Mouse (Mus musculus) midbrain, postnatal 0 days (tissue): Measurements from ENCODE around the gene Slc25a33. TPM values are rescaled to one million over a fixed set of nuclear protein-coding genes. Genes with fewer than 3 reads are reported as not detected.

Experiments used
- ATAC-seq: fragments of 200-750 bp; cut with Nextera tagmentation; 2 replicates; pipeline ENCODE4 v1.8.0; 2017; ENCODE audit warnings: moderate number of reproducible peaks, mild to moderate bottlenecking, moderate TSS enrichment, moderate library complexity; ENCODE audit not compliant: low FRiP score
- DNase-seq: peaks from one replicate; pipeline ENCODE4 v3.0.0-alpha.2; 2015; ENCODE audit warnings: low spot score
- H3K27ac ChIP-seq: fragments of 300-500 bp; sonication (generic); 2 replicates; pipeline ENCODE4 v1.5.1; 2014; ENCODE audit warnings: low read depth, mild to moderate bottlenecking, low read length, mixed read lengths
- H3K27me3 ChIP-seq: fragments of 300-500 bp; sonication (generic); 2 replicates; pipeline ENCODE4 v1.6.1; 2014; ENCODE audit warnings: low read length, control low read depth, mixed read lengths; ENCODE audit not compliant: insufficient read depth
- H3K36me3 ChIP-seq: fragments of 300-500 bp; sonication (generic); 2 replicates; pipeline ENCODE4 v1.6.1; 2014; ENCODE audit warnings: low read length, control low read depth, mixed read lengths; ENCODE audit not compliant: insufficient read depth
- H3K4me1 ChIP-seq: fragments of 300-500 bp; sonication (generic); 2 replicates; pipeline ENCODE4 v1.6.1; 2014; ENCODE audit warnings: mild to moderate bottlenecking, control low read depth, antibody characterized with exemption, low read length, mixed read lengths; ENCODE audit not compliant: insufficient read depth
- H3K4me2 ChIP-seq: fragments of 300-500 bp; sonication (generic); 2 replicates; pipeline ENCODE4 v1.6.1; 2014; ENCODE audit warnings: low read depth, mild to moderate bottlenecking, low read length, mixed read lengths; ENCODE audit not compliant: poor library complexity, severe bottlenecking
- H3K4me3 ChIP-seq: fragments of 300-500 bp; sonication (generic); 2 replicates; pipeline ENCODE4 v1.5.1; 2014; ENCODE audit warnings: low read depth, mild to moderate bottlenecking, low read length, moderate library complexity
- H3K9ac ChIP-seq: fragments of 300-500 bp; sonication (generic); replicated peaks from 2 replicates; pipeline ENCODE4 v1.6.1; 2014; ENCODE audit warnings: mild to moderate bottlenecking, low read length, moderate library complexity, mixed read lengths; ENCODE audit not compliant: poor library complexity, severe bottlenecking
- H3K9me3 ChIP-seq: fragments of 300-500 bp; sonication (generic); 2 replicates; pipeline ENCODE4 v1.6.1; 2016; ENCODE audit warnings: low read length, control low read depth
- CTCF ChIP-seq: IDR thresholded peaks from 2 replicates; pipeline ENCODE4 v1.5.1; 2016; ENCODE audit warnings: antibody characterized with exemption, mild to moderate bottlenecking
- WGBS: fragments of 180-500 bp; shearing (Covaris S2); extraction: QIAGEN DNeasy Blood & Tissue Kit; methylation state at CpG from one replicate; pipeline ENCODE4 v1.1.7; 2014; 5-methylcytosine and 5-hydroxymethylcytosine counted together
- polyA plus RNA-seq: library from polyadenylated mRNA; unstranded; fragments of >200 nt; fragmentation: Nextera tagmentation; extraction: Ambion mirVana; gene quantifications from 2 replicates; pipeline ENCODE4 v1.2.1, GENCODE M21; 2015
- total RNA-seq: library from RNA; depleted of rRNA; stranded (reverse); fragments of >200 nt; gene quantifications from 2 replicates; pipeline ENCODE4 v1.2.3, GENCODE M21; 2014

Slc25a33 gene
- total and polyA plus RNA-seq, 2 experiments from 2014 or later = 16.6 to 32.7 TPM

DNA sequence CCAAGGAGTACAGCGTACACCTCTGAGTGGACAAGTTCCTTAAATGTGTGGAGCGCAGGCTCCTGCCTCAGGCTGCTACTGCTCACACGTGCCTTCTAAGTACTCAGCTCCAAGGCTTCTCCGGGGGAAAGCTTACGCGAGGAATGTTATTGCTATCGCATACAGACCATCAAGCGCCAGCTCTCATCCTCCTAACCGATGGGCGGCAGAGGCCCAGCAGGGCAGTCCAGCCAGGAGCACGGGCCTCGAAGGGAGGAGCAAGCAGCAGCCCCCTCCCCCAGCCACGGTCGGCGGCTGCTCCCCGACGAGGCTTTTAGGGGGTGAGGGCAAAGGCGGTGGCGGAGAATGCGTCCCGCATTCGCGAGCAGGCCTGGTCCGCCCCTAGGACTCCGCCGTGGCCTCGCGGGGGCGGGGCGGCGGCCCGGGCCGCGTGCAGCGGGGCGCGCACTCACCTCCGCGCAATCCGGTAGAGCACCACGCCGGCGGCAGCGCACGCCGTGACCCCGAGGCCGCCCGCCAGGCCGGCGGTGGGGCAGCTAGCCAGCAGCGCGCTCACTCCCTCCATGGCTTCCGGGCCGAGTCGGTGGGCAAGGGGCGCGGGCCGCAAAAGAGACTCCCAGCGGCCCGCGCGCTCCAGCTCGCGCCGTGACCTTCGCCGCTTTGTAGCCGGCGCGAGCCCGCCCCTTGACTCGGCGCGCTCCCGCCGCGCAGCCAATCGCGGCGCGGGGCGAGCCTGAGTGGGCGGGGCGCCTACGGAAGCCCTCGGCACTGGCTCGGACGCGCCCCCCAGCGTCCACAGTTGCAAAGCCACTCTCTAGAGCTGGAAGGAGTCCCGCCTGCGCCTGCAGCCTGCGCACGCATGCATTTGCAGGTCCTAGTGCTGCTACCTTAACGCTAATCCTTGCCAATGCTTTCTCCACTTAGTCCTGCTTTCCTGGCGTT lies 36.4 kb downstream of the Slc25a33 start, which contains the start of gene Tmem201:
Tmem201 (minus strand) TSS at position 662 of the 942 bp plus-strand sequence.
- Histone ChIP-seq H3K9ac (peak within 1 kb of the TSS; percentile 83), H3K4me2 (peak within 1 kb of the TSS; percentile 94), H3K36me3 (no peaks in the 10 kb centered on the region), H3K27me3 (no peaks in the 10 kb centered on the region), H3K4me3 (peak within 1 kb of the TSS; percentile 96), H3K27ac (peak within 1 kb of the TSS; percentile 78), H3K9me3 (no peaks in the 10 kb centered on the region), H3K4me1 (peaks cover 34% of the 10 kb centered on the region)
- peak; percentile 89 for ATAC-seq
- TF ChIP-seq CTCF = peak; percentile 87
- WGBS = under 1% methylated on average over 75 of the region's 97 CpGs
- DNase-seq = peak; percentile 97

DNA sequence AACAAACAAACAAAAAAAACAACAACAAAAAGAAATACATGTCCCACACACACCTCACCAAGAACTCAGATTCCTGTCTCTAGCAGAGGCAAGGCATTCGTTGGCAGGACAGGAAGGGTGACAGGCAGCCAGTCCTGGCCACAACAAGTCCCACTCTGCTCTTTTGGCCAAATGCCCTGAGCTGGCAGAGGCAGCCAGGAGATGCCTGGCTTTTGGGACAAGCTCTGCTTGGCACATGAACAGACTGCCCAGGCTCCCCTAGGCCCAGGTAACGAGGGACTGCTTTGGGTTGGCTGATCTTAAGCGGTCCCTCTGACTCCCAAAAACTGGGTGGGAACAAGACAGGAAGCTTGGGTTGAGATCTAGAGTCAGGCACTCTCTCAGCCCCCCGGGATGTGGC lies 37.5 kb downstream of the Slc25a33 start:
- H3K27ac ChIP-seq = no peak overlapping the region
- DNase-seq = peak; percentile 68

DNA sequence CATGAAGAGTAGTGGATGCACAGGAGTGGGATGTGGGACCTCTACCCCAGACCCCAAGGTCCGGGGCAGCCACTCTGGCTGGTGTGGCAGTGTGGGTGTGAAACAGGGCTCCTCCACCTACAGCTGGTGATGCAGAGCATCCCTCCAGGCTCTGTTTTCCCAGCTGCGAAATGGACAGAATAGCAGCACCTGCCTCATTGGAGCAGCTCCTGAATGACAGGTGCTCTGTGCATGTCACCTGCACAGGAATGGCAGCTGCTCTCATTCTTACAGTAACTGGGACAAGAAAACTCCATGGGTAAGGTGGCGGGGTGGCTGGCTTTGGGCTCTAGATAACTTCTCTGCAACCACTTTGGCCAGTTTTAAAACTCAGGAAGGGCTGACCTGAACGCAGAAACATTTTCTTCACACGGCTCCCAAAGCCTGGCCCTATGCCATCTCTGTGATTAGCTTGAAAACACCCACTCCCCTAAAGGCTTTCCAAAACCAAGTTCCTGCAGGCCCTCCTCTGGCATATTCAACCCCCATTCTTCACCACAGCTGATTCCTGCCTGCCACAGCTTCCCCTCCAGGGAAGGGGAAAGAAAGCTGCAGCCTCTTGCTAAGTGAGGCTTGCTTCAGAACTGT lies 38.3 kb downstream of the Slc25a33 start:
- Histone ChIP-seq H3K27ac (no peak overlapping the region), H3K4me3 (no peak overlapping the region), H3K9me3 (no peaks in the 10 kb centered on the region), H3K4me2 (peak overlapping the region; percentile 94; the same call in 1 of the 2 replicates), H3K9ac (no peak overlapping the region), H3K27me3 (no peaks in the 10 kb centered on the region), H3K36me3 (peaks cover 10% of the 10 kb centered on the region), H3K4me1 (peaks cover 34% of the 10 kb centered on the region)
- DNase-seq (no peak), ATAC-seq (no peak)
- no peak for TF ChIP-seq CTCF
- WGBS = 71% methylated on average over 5 of the region's 5 CpGs

More for the DNA sequence above, 37.5 kb downstream of the Slc25a33 start:
- no peaks in the 10 kb centered on the region for H3K9me3 ChIP-seq
- H3K4me2 ChIP-seq = peak overlapping the region; percentile 94
- 50% methylated on average over 4 of the region's 4 CpGs for WGBS
- peak overlapping the region; percentile 83; the same call in 1 of the 2 replicates for H3K9ac ChIP-seq
- peaks cover 34% of the 10 kb centered on the region for H3K4me1 ChIP-seq
- ATAC-seq = no peak
- H3K4me3 ChIP-seq = peak overlapping the region; percentile 96
- TF ChIP-seq CTCF = no peak
- no peaks in the 10 kb centered on the region for H3K27me3 ChIP-seq
- peaks cover 3% of the 10 kb centered on the region; the same call in 1 of the 2 replicates for H3K36me3 ChIP-seq

DNA sequence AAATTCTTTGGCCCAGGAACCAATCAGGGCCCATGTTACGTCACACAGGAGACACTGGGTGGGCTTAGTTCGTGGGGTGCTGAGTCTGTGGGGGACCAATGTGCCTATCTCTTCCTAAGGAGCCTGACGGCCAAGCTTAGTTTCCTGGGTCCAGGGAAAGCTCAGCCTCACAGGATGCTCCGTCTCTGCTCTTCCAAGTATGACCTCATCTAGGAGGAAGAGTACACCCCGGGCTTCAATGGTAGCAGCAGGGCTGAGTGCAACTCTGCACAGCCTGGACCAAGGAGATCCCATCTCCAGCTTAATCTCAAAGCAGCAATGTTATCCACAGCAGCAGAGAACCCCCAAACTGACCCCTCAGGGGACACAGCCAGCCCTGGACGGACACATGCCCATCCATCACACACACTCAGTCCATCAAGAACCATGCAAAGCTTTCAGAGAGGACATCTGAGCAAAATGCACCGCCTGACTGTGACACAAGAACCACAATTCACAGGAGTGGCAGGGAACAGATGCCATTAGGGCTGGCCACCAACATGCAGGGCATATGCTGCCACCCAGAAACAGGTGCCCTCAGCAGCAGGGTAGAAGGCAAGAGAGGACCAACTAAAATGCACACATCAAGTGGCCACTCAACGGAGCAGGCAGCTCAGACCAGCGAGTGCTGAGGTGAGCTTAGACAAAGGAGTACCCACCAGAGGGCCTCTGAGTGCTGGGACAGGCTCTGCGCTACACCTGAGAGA lies 39.2 kb downstream of the Slc25a33 start:
- H3K4me3 ChIP-seq = no peak overlapping the region
- DNase-seq (no peak), ATAC-seq (no peak)
- peaks cover 34% of the 10 kb centered on the region for H3K4me1 ChIP-seq
- H3K9ac ChIP-seq = peak overlapping the region; percentile 39; the same call in 1 of the 2 replicates
- no peak overlapping the region for H3K27ac ChIP-seq
- no peaks in the 10 kb centered on the region for H3K9me3 ChIP-seq
- no peak for TF ChIP-seq CTCF
- 83% methylated on average over 10 of the region's 10 CpGs for WGBS
- 0 out of 2 replicates have a peak overlapping the region, but pooled peaks have one; percentile 1 for H3K4me2 ChIP-seq
- no peaks in the 10 kb centered on the region for H3K27me3 ChIP-seq
- peaks cover 14% of the 10 kb centered on the region for H3K36me3 ChIP-seq

DNA sequence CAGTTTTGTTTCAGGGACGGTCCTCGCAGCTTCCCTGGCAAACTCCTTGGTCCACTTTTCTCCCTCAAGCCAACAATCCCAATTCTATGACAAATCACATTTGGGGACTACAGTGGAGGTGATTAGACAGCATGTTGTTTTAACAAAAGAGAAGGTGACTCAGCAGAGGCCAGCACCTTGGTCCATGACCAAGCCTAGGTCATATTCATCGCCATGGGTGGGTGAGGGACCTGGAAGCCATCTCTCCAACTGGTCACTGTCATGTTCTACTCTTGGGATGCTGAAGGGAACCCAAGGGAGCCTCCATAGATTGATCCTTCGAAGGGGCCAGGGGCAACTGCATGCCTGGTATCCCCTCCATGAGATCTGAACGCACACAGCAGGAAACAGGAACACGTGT lies 39.8 kb downstream of the Slc25a33 start:
- Histone ChIP-seq H3K9ac (no peak overlapping the region; the same call in 1 of the 2 replicates), H3K4me3 (no peak overlapping the region), H3K27me3 (no peaks in the 10 kb centered on the region), H3K36me3 (peaks cover 21% of the 10 kb centered on the region), H3K9me3 (no peaks in the 10 kb centered on the region), H3K4me1 (peaks cover 34% of the 10 kb centered on the region), H3K27ac (peak overlapping the region; percentile 21; the same call in 1 of the 2 replicates), H3K4me2 (peak overlapping the region; percentile 31; the same call in 1 of the 2 replicates)
- ATAC-seq (no peak), DNase-seq (no peak)
- no peak for TF ChIP-seq CTCF
- 79% methylated on average over 6 of the region's 6 CpGs for WGBS
